Mouse (Mus musculus) kidney, adult 9 months (tissue): ENCODE data around the gene Olfr65.

Experiments used
- DNase-seq: peaks from one replicate; pipeline ENCODE4 v3.0.0; 2022

Olfr65 gene

GRCm38 (mm10) chr7:103903187-103903586, at the start of gene Olfr65:
TSS of gene Olfr65 (plus strand) at chr7:103903487.
- DNase-seq, result no peak

DNA sequence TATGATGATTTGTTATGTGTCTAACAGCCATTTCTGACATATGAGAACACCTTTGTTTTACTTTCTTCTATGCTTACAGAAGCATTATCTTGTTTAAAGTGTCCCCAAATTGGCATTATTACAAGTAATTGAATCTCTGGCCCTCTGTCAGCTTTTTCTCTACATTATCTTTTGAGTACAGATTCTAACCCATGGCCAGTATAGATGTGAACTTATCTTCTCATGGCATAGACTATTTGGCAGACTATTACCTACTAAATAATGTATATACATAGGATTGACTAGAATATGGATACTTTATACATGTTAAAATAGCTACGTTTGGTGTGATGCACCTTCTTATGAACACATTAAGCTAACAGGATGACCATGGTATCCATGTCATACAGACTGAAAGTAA, 48.6 kb upstream of the Olfr65 start:
- no peak for DNase-seq

DNA sequence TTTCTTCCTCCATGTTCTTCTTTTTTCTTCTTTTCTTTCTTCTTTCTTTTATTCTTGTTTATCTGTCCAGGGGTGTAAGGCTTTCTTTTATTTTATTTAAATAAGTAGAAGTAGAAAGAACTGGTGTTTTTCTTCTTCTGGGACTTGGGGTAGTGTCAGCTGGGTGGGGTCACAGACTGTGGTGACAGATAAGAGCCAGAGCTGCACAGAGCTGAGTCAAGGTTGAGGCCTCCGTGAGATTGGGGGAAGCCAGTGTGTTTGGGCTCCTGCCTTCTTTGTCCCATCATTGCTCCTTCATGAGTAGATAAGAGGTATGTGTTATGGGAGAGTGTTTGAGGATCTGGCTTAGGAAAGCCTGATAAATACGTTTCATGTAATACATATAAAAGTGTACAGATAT, 44.2 kb upstream of the Olfr65 start:
- no peak for DNase-seq

GRCm38 (mm10) chr7:103860855-103861254, 42.4 kb upstream of the Olfr65 start:
- DNase-seq, result no peak

GRCm38 (mm10) chr7:103861531-103861930, 41.8 kb upstream of the Olfr65 start:
- DNase-seq, result no peak

DNA sequence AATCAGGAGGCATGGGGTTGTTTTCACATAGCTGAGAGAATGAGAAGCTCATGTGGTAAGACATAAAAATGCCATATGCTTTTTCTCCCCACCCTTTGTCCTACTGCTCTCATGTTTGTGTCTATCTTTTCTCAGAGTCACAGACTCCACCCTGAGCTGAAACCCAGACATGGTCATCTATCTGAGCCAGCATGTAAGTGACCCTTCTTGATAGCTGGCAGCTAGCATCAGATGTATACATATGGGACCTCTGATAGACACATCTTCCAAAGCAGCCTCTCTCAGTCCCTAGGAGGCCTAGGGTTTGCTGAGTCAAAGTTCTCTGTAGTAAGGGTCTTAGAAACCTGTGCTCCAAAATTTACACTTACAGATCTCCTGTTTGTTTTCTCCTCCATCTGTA, 37.6 kb upstream of the Olfr65 start:
- no peak for DNase-seq

DNA sequence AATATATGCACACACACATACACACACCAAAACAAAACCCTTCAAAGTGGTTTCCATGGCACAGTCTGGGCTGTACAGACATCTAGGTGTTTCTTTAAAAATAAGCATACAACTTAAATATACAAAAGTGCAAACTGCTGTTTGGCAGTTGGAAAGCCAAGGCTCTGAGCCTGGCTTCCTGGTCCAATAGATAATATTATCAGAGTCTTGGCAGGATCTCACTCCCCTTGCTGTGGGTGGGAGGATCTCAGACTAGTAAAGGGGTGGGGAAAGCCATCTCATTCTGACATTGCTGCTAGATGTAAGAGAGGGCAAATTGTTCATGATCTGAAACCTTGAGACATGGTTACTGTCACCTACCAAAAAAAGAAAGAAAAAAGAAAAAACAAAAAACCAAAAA, 32.6 kb upstream of the Olfr65 start:
- DNase-seq, result no peak

DNA sequence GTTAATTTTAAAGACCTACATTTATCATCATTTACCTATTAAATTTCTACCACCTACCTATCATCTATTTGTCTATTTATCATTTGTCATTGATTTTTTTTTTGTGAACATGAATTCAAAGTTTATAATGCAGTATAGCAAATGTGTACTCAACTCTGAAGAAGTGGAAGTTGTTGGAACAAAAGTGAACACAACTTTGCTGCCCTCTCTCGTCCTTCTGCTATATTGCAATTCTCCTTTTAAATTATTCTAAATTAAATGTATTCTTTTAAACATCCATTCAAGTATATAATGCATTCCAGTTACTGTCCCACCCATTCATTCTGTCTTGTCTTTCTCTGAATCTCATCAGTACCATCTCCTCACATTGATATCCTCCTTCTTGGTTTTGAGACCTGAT, 30.2 kb upstream of the Olfr65 start:
- no peak for DNase-seq

GRCm38 (mm10) chr7:103874451-103874850, 28.8 kb upstream of the Olfr65 start:
- DNase-seq, result no peak

DNA sequence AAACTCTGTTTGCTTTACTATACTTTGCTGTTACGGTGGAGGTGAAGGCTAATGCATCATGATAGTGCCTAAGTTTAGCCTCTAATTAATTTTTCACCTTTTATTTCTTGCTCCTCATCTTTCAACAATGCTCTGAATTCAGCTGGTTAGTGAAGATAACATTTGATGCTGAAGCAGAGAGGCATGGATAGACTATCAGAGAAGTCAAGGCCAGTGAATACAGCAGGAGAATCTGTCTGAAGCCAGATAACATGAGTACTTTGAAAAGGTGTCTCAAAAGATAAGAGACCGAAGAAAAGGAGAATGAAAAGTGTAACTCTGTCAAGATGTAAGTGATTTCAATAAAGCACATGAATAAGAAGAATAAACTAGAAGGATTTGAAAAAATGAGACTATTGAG, 26.2 kb upstream of the Olfr65 start:
- DNase-seq, result no peak

DNA sequence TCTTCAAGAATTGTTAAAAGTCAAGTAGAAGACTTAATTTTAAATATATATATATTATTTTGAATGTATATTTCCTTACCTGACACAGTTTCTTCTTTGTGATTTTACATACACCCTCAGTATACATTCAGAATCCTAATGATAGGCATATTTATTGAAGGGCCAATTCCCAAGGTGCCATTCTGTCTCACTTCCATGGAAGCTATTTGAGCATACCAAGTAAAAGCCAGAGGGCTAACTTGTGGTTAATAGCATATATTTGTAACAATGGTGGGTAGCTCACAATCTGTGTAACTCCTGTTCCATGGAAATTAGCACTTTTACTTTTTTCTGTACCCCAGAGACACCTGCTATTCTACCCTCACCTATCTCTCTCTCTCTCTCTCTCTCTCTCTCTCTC, 17.1 kb upstream of the Olfr65 start, which contains the start of gene Olfr66:
TSS of gene Olfr66 (minus strand) at position 101 of the 400 bp plus-strand sequence.
- no peak for DNase-seq

DNA sequence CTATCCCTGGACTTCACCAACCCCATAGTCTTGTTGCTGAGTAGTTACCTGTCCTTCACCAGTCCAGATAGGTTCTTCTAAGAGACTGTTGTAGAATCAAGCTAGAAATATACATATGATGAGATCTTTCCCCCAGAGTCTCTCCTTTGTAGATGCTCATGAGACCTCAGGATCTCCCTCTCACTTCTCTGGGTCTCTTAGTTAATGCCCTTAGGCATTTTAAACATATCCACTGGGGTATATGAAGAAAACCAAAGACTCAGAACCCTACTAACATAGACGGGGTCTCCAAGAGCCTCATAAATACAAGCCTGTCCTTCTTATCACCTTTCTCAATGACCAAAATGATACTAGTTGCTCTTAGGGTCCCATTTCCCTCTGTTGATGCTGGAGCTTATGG, 8.9 kb upstream of the Olfr65 start, which contains the start of gene Olfr64:
TSS of gene Olfr64 (minus strand) at position 101 of the 400 bp plus-strand sequence.
- no peak for DNase-seq

DNA sequence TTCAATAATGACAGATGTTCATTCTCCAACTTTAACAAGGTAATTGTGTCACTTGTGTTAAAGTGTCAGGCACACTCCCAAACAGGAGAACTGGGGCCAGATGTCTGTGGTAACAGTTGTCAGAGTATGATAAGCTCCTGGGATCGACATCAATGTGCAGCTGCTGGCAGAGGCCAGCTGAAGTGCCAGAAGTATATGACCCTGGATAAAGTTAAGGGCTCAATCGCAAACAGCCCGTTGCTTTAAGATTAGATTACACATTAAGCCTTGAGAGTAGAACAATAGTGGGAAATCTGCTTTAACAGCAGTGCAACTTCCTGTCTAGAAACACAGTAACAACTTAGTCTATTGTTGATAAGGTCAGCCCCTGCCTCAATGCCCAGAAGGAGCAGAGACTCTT, 6.8 kb downstream of the Olfr65 start:
- DNase-seq, result no peak

DNA sequence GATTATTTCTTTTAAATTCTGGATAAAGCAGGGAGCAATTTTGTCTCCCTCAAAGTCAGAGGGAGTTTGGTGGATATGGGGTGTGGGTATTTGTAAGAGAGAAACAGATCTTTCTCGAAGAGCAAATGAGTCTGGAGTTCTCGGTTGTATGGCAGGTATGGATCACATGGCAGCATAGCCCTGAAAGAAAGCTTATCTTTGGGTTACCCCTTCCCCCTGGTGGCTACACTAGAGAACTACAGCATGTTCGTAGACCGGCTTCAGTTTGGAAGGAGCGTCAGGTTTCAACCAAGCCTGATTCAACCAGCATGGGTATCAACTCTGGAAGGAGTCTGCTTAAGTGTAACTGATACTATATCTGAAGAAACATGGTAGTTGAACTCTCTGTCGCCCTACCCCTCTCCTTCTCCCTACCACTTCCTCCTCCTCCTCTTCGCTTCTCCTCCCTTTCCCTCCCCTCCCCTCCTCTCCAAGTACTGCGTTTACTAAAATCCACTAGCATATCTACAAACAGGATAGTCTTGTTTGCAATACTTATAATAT, 9.8 kb downstream of the Olfr65 start:
- DNase-seq, result no peak

GRCm38 (mm10) chr7:103915338-103915737, 12.1 kb downstream of the Olfr65 start:
- no peak for DNase-seq

DNA sequence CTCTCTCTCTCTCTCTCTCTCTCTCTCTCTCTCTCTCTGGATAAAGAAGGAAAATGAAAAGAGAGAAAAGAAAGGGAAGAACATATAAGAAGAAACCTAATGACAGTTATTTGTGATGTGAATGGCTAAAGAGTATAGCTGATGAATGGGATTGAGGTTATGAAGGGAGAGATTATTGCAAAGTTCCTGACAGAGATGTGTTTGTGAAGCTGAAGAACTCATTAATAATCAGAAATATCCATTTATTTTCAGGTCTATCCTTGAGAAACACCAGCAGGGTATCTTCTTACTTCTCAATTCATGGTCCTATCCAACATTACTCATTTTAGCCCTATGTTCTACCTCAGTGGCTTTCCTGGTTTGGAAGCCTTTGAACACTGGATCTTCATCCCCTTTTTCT, 25.2 kb downstream of the Olfr65 start, which contains the start of gene Olfr631:
TSS of gene Olfr631 (plus strand) at position 301 of the 400 bp plus-strand sequence.
- DNase-seq, result no peak

- no peak for DNase-seq
These were observed 31.0 kb downstream of the Olfr65 start, which contains the start of gene Olfr632 for GRCm38 (mm10) chr7:103934264-103934663. TSS of gene Olfr632 (plus strand) at chr7:103934347.

DNA sequence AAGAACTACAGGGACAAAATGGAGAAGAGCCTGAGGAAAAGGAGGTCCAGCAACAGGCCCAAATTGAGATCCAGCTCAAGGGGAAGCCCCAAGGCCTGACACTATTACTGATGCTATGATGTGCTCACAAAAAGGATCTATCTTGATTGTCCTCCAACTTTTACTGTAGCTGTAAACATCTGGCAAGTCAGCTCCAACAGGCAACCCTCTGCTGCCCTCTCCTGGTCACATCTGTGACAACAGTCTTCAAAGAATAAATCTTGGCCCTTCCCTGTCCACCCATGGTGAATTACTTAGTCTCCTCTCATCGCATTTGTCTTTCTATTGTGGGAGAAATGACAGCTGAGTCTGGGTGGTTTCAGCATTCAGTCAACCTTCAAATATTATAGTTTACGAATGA, 39.4 kb downstream of the Olfr65 start:
- DNase-seq, result peak; percentile 24

DNA sequence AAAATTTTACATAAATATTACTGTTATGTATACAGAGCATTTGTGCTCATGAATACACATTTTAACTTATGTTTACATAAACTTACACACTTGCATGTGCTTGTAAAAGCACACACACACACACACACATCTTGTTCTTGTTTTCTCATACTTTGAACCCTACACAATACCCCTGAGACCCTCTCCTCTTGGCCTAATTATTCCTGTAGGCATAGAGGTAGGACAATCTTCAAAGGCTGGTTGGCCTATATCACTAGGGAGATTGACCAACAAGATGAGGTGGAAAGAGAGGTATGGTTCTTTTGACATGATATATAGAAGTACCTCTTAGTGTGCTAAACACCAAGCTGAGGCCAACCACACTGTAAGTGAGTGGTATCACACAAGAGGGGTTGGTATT, 40.9 kb downstream of the Olfr65 start, which contains the start of gene Olfr633:
TSS of gene Olfr633 (plus strand) at position 301 of the 400 bp plus-strand sequence.
- no peak for DNase-seq
